Mouse (Mus musculus): ENCODE results near the gene Vmn1r23.
"Not testable (repeated sequence)": the region's sequence is repeated elsewhere in the genome, so short reads cannot be mapped to it uniquely, and the experiment has no call there.

Vmn1r23 gene

GRCm38 (mm10) chr6:57926738-57927137 lies at the start of gene Vmn1r23:
TSS of gene Vmn1r23 (minus strand) at chr6:57926838.
- no peak for DNase-seq (ENCODE audit: low spot score in 2 of 2)

GRCm38 (mm10) chr6:57961403-57961802 lies 34.8 kb upstream of the Vmn1r23 start, which contains the start of gene Vmn1r24:
TSS of gene Vmn1r24 (minus strand) at chr6:57961503.
- not testable (repeated sequence) for DNase-seq (ENCODE audit: low spot score in 2 of 2)

GRCm38 (mm10) chr6:57907928-57908327 lies 18.7 kb downstream of the Vmn1r23 start, which contains the start of gene Vmn1r22:
TSS of gene Vmn1r22 (minus strand) at chr6:57908028.
- DNase-seq (ENCODE audit: low spot score in 2 of 2): no peak
